29 mouse cellular contexts compared by ENCODE assay signal in genomic region chr11:78867696-78868095, GRCm38 (mm10). TPM values are rescaled to one million over a fixed set of nuclear protein-coding genes. Genes with fewer than 3 reads are reported as not detected.
DNase-seq lines count a peak whose midpoint lies in the region; ATAC-seq and TF ChIP-seq lines count a peak whose summit lies in the region.
"Had no signal": no experiment of that assay in that cellular context is flagged by ENCODE, and none has a peak within 500 bp of the region (broad histone marks: within the 10 kb centered on the region; RNA-seq: fewer than 3 reads in every experiment).

No protein-coding gene starts in this region.

- H3K36me3 ChIP-seq in lung, embryonic 16.5 days (ENCODE audit: control insufficient read depth, insufficient read depth, low read length): no peaks in the 10 kb centered on the region
- H3K36me3 ChIP-seq in intestine, postnatal 0 days (ENCODE audit: control insufficient read depth, insufficient read depth): no peaks in the 10 kb centered on the region
- H3K36me3 ChIP-seq in stomach, postnatal 0 days (ENCODE audit: control insufficient read depth, insufficient read depth, low read length): no peaks in the 10 kb centered on the region
- H3K36me3 ChIP-seq: embryonic facial prominence, embryonic 13.5 days; embryonic facial prominence, embryonic 15.5 days; forebrain, embryonic 10.5 days; forebrain, embryonic 12.5 days; G1E had no signal

- H3K4me1 ChIP-seq in lung, embryonic 16.5 days (replicated peaks; ENCODE audit: control insufficient read depth, insufficient read depth, low read length): no peaks in the 10 kb centered on the region
- H3K4me1 ChIP-seq in intestine, postnatal 0 days (replicated peaks; ENCODE audit: control insufficient read depth, insufficient read depth, low read length): no peaks in the 10 kb centered on the region
- H3K4me1 ChIP-seq in stomach, postnatal 0 days (replicated peaks; ENCODE audit: control insufficient read depth, insufficient read depth): no peaks in the 10 kb centered on the region
- H3K4me1 ChIP-seq: forebrain, embryonic 12.5 days had no signal

- no peak overlapping the region for H3K9ac ChIP-seq in lung, embryonic 16.5 days (ENCODE audit: low read length)
- H3K9ac ChIP-seq in intestine, postnatal 0 days (ENCODE audit: low read depth, low read length): no peak overlapping the region
- H3K9ac ChIP-seq in stomach, postnatal 0 days (ENCODE audit: low read length): no peak overlapping the region
- H3K9ac ChIP-seq: embryonic facial prominence, embryonic 13.5 days; embryonic facial prominence, embryonic 15.5 days; forebrain, embryonic 12.5 days had no signal

- H3K4me2 ChIP-seq in lung, embryonic 16.5 days (ENCODE audit: low read depth, low read length): no peak overlapping the region
- no peak overlapping the region for H3K4me2 ChIP-seq in intestine, postnatal 0 days (replicated peaks; ENCODE audit: low read depth)
- no peak overlapping the region for H3K4me2 ChIP-seq in stomach, postnatal 0 days (replicated peaks; ENCODE audit: low read depth)
- H3K4me2 ChIP-seq: embryonic facial prominence, embryonic 13.5 days; embryonic facial prominence, embryonic 15.5 days; forebrain, embryonic 12.5 days had no signal

- ATAC-seq in lung, embryonic 16.5 days (ENCODE audit: low read depth): peak; percentile 45; the same call in 1 of the 2 replicates
- ATAC-seq in intestine, postnatal 0 days: peak; percentile 75
- ATAC-seq in stomach, postnatal 0 days (ENCODE audit: low FRiP score, low TSS enrichment): peak; percentile 57; the same call in 1 of the 2 replicates
- ATAC-seq: activated CD4-positive, CD25-positive, alpha-beta regulatory T cell, adult 4 months; CD4-positive, CD25-positive, alpha-beta regulatory T cell, adult 4 months; forebrain, embryonic 14.5 days; Patski had no signal

- H3K9me3 ChIP-seq in lung, embryonic 16.5 days (ENCODE audit: control insufficient read depth, low read length): no peaks in the 10 kb centered on the region
- no peaks in the 10 kb centered on the region for H3K9me3 ChIP-seq in intestine, postnatal 0 days (ENCODE audit: control insufficient read depth)
- H3K9me3 ChIP-seq in stomach, postnatal 0 days (ENCODE audit: control insufficient read depth, low read length): no peaks in the 10 kb centered on the region
- H3K9me3 ChIP-seq: embryonic facial prominence, embryonic 13.5 days; embryonic facial prominence, embryonic 15.5 days; forebrain, embryonic 10.5 days; forebrain, embryonic 12.5 days; G1E had no signal

- no peak for TF ChIP-seq EP300 in stomach, postnatal 0 days (optimal IDR thresholded peaks at IDR 0.05)

- H3K4me3 ChIP-seq in lung, embryonic 16.5 days (ENCODE audit: low read length): no peak overlapping the region
- no peak overlapping the region for H3K4me3 ChIP-seq in intestine, postnatal 0 days (ENCODE audit: low read depth, low read length)
- no peak overlapping the region for H3K4me3 ChIP-seq in stomach, postnatal 0 days (ENCODE audit: low read depth, low read length)
- H3K4me3 ChIP-seq: embryonic facial prominence, embryonic 13.5 days; embryonic facial prominence, embryonic 15.5 days; erythroblast, embryonic 14.5 days; forebrain, embryonic 10.5 days; forebrain, embryonic 12.5 days had no signal

- no peak for TF ChIP-seq CTCF in intestine, postnatal 0 days (IDR thresholded peaks at IDR 0.05; ENCODE audit: low read depth)
- TF ChIP-seq CTCF in stomach, postnatal 0 days (IDR thresholded peaks at IDR 0.05; ENCODE audit: low read depth): no peak

- WGBS in lung, embryonic 16.5 days: 31% methylated on average over 3 of the region's 3 CpGs
- 31% methylated on average over 3 of the region's 3 CpGs for WGBS in intestine, postnatal 0 days
- WGBS in stomach, postnatal 0 days: 43% methylated on average over 3 of the region's 3 CpGs

- H3K27me3 ChIP-seq in lung, embryonic 16.5 days (ENCODE audit: control insufficient read depth, insufficient read depth, low read depth, low read length): no peaks in the 10 kb centered on the region
- H3K27me3 ChIP-seq in intestine, postnatal 0 days (replicated peaks; ENCODE audit: control insufficient read depth, insufficient read depth, low read length): no peaks in the 10 kb centered on the region
- H3K27me3 ChIP-seq in stomach, postnatal 0 days (ENCODE audit: control insufficient read depth, insufficient read depth, low read length): no peaks in the 10 kb centered on the region
- H3K27me3 ChIP-seq: CH12.LX; embryonic facial prominence, embryonic 13.5 days; embryonic facial prominence, embryonic 15.5 days; forebrain, embryonic 12.5 days; Patski had no signal

- no peak for DNase-seq in lung, postnatal 14 days
- DNase-seq in urinary bladder, postnatal 36 days (ENCODE audit: low spot score in 2 of 2): peak; percentile 7 to 10
- DNase-seq in urinary bladder, postnatal 25 days (ENCODE audit: low spot score): no peak
- peak; percentile 57 for DNase-seq in stomach, postnatal 0 days (ENCODE audit: low spot score)
- DNase-seq in layer of hippocampus, adult 9-10 months (ENCODE audit: low spot score): no peak
- DNase-seq in right cerebral cortex, postnatal 25 days: no peak
- DNase-seq: adrenal gland, adult 8-10 months; adrenal gland, postnatal 14 days; adrenal gland, postnatal 36 days; B cell, adult 2 months; cerebellum, adult 11-12 months; cerebellum, adult 2 months; cerebellum, adult 9-10 months; cerebellum, postnatal 10 days; cerebellum, postnatal 25 days; embryo, embryonic 11 days had no signal

- H3K27ac ChIP-seq in lung, embryonic 16.5 days (ENCODE audit: low read length): no peak overlapping the region
- H3K27ac ChIP-seq in intestine, postnatal 0 days (ENCODE audit: low read depth, low read length): no peak overlapping the region; the same call in 1 of the 2 replicates
- H3K27ac ChIP-seq in stomach, postnatal 0 days (replicated peaks): no peak overlapping the region
- H3K27ac ChIP-seq: embryonic facial prominence, embryonic 13.5 days; embryonic facial prominence, embryonic 15.5 days; forebrain, embryonic 10.5 days; forebrain, embryonic 12.5 days had no signal

RNA-seq across cellular contexts. Expression of gene Lyrm9, which starts 41.3 kb away (rescaled TPM):
- 16.3 and 17.7 TPM in 2 replicates for polyA plus RNA-seq in lung, embryonic 16.5 days (2015; fragmentation: Nextera tagmentation; extraction: Ambion mirVana)
- 15.6 and 20.4 TPM in 2 replicates for polyA plus RNA-seq in intestine, postnatal 0 days (2015; fragmentation: Nextera tagmentation; extraction: Ambion mirVana)
- polyA plus RNA-seq in stomach, postnatal 0 days (2015; fragmentation: Nextera tagmentation; extraction: Ambion mirVana): 19.5 and 20.1 TPM in 2 replicates

RNA-seq across cellular contexts. Expression of gene Nos2, which starts 52.9 kb away (rescaled TPM):
- 5.1 and 5.2 TPM in 2 replicates for polyA plus RNA-seq in lung, embryonic 16.5 days (2015; fragmentation: Nextera tagmentation; extraction: Ambion mirVana)
- 0.21 and 0.26 TPM in 2 replicates for polyA plus RNA-seq in intestine, postnatal 0 days (2015; fragmentation: Nextera tagmentation; extraction: Ambion mirVana)
- polyA plus RNA-seq in stomach, postnatal 0 days (2015; fragmentation: Nextera tagmentation; extraction: Ambion mirVana): 0.27 TPM in 2 replicates
- polyA plus RNA-seq: activated CD4-positive, CD25-positive, alpha-beta regulatory T cell, adult 4 months; CD4-positive, CD25-positive, alpha-beta regulatory T cell, adult 4 months; erythroblast, embryonic 14.5 days; G1E had no signal

Comparison
In these comparisons a context has a peak if more than half of its experiments do, and no peak if none do; other contexts are left out.
1. DNase-seq: peak in urinary bladder, postnatal 36 days (2 of 2) and stomach, postnatal 0 days (single experiment); none in lung, postnatal 14 days (single experiment), urinary bladder, postnatal 25 days (single experiment), layer of hippocampus, adult 9-10 months (single experiment) and right cerebral cortex, postnatal 25 days (single experiment).
2. Peak in every context shown above with its lines, with median percentiles within 50 percentile points of each other: ATAC-seq.